Mouse (Mus musculus): Measurements from ENCODE around the gene Reps2.
A peak's percentile ranks its signal among the peaks of the same experiment; 100 is the strongest.

The Reps2 gene

GRCm38 (mm10) chrX:162487734-162488133, 155.7 kb downstream of the Reps2 start:
- DNase-seq: no peak

- DNase-seq: no peak
Measured at GRCm38 (mm10) chrX:162470213-162470612, 173.2 kb downstream of the Reps2 start.

GRCm38 (mm10) chrX:162462156-162462555, 181.3 kb downstream of the Reps2 start:
- peak; percentile 5 to 7 for DNase-seq

- no peak for DNase-seq
Measured at GRCm38 (mm10) chrX:162456445-162456844, 187.0 kb downstream of the Reps2 start.

- DNase-seq: no peak
Measured at GRCm38 (mm10) chrX:162455364-162455763, 188.1 kb downstream of the Reps2 start.

GRCm38 (mm10) chrX:162453821-162454402, 189.5 kb downstream of the Reps2 start:
- no peak for DNase-seq

- no peak for DNase-seq
Measured at GRCm38 (mm10) chrX:162452642-162453041, 190.8 kb downstream of the Reps2 start.

- no peak for DNase-seq
Measured at GRCm38 (mm10) chrX:162447974-162448373, 195.5 kb downstream of the Reps2 start.

- DNase-seq: no peak
Measured at GRCm38 (mm10) chrX:162446678-162447318, 196.7 kb downstream of the Reps2 start.

- DNase-seq: no peak
Measured at GRCm38 (mm10) chrX:162443387-162443786, 200.1 kb downstream of the Reps2 start.

GRCm38 (mm10) chrX:162442970-162443369, 200.5 kb downstream of the Reps2 start:
- no peak for DNase-seq

- no peak for DNase-seq
Measured at GRCm38 (mm10) chrX:162432776-162433543, 210.5 kb downstream of the Reps2 start.

GRCm38 (mm10) chrX:162427698-162428097, 215.8 kb downstream of the Reps2 start:
- peak; percentile 12 to 34 for DNase-seq

GRCm38 (mm10) chrX:162419431-162419830, 224.0 kb downstream of the Reps2 start:
- no peak for DNase-seq

GRCm38 (mm10) chrX:162413124-162413523, 230.3 kb downstream of the Reps2 start:
- DNase-seq: no peak

- no peak for DNase-seq
Measured at GRCm38 (mm10) chrX:162407291-162407690, 236.2 kb downstream of the Reps2 start.

- peak; percentile 3 to 25 for DNase-seq
Measured at GRCm38 (mm10) chrX:162402487-162402886, 241.0 kb downstream of the Reps2 start.

- DNase-seq: no peak
Measured at GRCm38 (mm10) chrX:162380730-162381129, 262.7 kb downstream of the Reps2 start.

- DNase-seq: no peak
Measured at GRCm38 (mm10) chrX:162363206-162363605, 280.2 kb downstream of the Reps2 start.

Measured in cerebellum, adult 18-20 months (tissue).